Mouse (Mus musculus): ENCODE measurements around the gene Rpl36al. TPM values are rescaled to one million over a fixed set of nuclear protein-coding genes. Genes with fewer than 3 reads are reported as not detected.
A peak's percentile ranks its signal among the peaks of the same experiment; 100 is the strongest.
"Not testable (repeated sequence)": the region's sequence is repeated elsewhere in the genome, so short reads cannot be mapped to it uniquely, and the experiment has no call there.

Gene Rpl36al
- polyA plus RNA-seq, 1 experiment from 2014 or later, result 510 TPM

DNA sequence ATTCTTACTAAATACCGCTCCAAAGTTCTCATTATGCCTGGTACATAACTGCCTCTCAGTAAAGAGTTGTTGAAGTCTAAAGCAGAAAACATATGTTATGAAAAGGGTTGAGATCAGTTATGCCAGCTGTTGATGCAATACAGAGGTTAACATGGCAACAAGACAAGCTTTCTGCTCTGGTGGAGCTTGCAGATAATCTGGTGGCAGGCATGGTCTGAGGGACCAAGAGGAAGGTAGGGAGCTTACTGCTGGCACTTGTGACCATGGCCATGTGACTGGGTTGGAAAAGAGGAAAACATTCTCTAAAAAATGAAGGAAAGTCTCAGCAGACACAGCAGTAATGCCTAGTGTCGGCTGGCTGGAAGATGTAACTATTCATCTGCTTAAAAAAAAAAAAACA is 12.6 kb downstream of the Rpl36al start:
- ATAC-seq (no peak), DNase-seq (ENCODE audit: low spot score) (no peak)
- Histone ChIP-seq H3K4me1 (ENCODE audit: insufficient read depth, low read depth, low read length) (peaks cover 4% of the 10 kb centered on the region; the same call in 1 of the 2 replicates), H3K9me3 (ENCODE audit: low read length) (no peaks in the 10 kb centered on the region), H3K9ac (replicated peaks; ENCODE audit: low read depth) (no peak overlapping the region), H3K4me3 (ENCODE audit: low read depth, low read length) (no peak overlapping the region), H3K27me3 (replicated peaks; ENCODE audit: insufficient read depth, low read length) (no peaks in the 10 kb centered on the region), H3K4me2 (replicated peaks; ENCODE audit: low read depth, low read length) (no peak overlapping the region), H3K36me3 (ENCODE audit: insufficient read depth, low read length) (no peaks in the 10 kb centered on the region), H3K27ac (ENCODE audit: low read length) (no peak overlapping the region)
- TF ChIP-seq CTCF (IDR thresholded peaks at IDR 0.05), result no peak
- no peak for TF ChIP-seq EP300 (IDR thresholded peaks at IDR 0.05)
- WGBS, result 94% methylated on average over 2 of the region's 2 CpGs

- H3K27me3 ChIP-seq (replicated peaks; ENCODE audit: insufficient read depth, low read length), result no peaks in the 10 kb centered on the region
- H3K4me1 ChIP-seq (ENCODE audit: insufficient read depth, low read depth, low read length), result peaks cover 4% of the 10 kb centered on the region; the same call in 1 of the 2 replicates
- ATAC-seq, result peak; percentile 97
- peak; percentile 84 for DNase-seq (ENCODE audit: low spot score)
- H3K9me3 ChIP-seq (ENCODE audit: low read length), result no peaks in the 10 kb centered on the region
- TF ChIP-seq CTCF (IDR thresholded peaks at IDR 0.05) (no peak), EP300 (IDR thresholded peaks at IDR 0.05) (peak; percentile 94)
- H3K4me3 ChIP-seq (ENCODE audit: low read depth, low read length), result peak within 1 kb of the TSS; percentile 59
- peak within 1 kb of the TSS; percentile 92 for H3K4me2 ChIP-seq (replicated peaks; ENCODE audit: low read depth, low read length)
- H3K36me3 ChIP-seq (ENCODE audit: insufficient read depth, low read length), result no peaks in the 10 kb centered on the region
- peak within 1 kb of the TSS; percentile 66 for H3K27ac ChIP-seq (ENCODE audit: low read length)
- WGBS, result under 1% methylated on average over 36 of the region's 40 CpGs
- H3K9ac ChIP-seq (replicated peaks; ENCODE audit: low read depth), result peak within 1 kb of the TSS; percentile 76
These were observed 15.3 kb downstream of the Rpl36al start, which contains the start of gene Lrr1 for GRCm38 (mm10) chr12:69168461-69169106. Lrr1 (plus strand) TSS chr12:69168814.

- no peak for DNase-seq (ENCODE audit: low spot score)
- peak overlapping the region; percentile 59 for H3K4me3 ChIP-seq (ENCODE audit: low read depth, low read length)
- no peak overlapping the region for H3K27ac ChIP-seq (ENCODE audit: low read length)
- H3K9me3 ChIP-seq (ENCODE audit: low read length), result no peaks in the 10 kb centered on the region
- H3K4me2 ChIP-seq (replicated peaks; ENCODE audit: low read depth, low read length), result peak overlapping the region; percentile 92
- WGBS, result 5% methylated on average over 18 of the region's 18 CpGs
- peaks cover 4% of the 10 kb centered on the region; the same call in 1 of the 2 replicates for H3K4me1 ChIP-seq (ENCODE audit: insufficient read depth, low read depth, low read length)
- H3K9ac ChIP-seq (replicated peaks; ENCODE audit: low read depth), result peak overlapping the region; percentile 76
- TF ChIP-seq CTCF (IDR thresholded peaks at IDR 0.05) (no peak), EP300 (IDR thresholded peaks at IDR 0.05) (no peak)
- peak; percentile 8; the same call in 1 of the 2 replicates for ATAC-seq
- no peaks in the 10 kb centered on the region for H3K27me3 ChIP-seq (replicated peaks; ENCODE audit: insufficient read depth, low read length)
- H3K36me3 ChIP-seq (ENCODE audit: insufficient read depth, low read length), result no peaks in the 10 kb centered on the region
These were observed 16.0 kb downstream of the Rpl36al start for GRCm38 (mm10) chr12:69167656-69168460.

DNA sequence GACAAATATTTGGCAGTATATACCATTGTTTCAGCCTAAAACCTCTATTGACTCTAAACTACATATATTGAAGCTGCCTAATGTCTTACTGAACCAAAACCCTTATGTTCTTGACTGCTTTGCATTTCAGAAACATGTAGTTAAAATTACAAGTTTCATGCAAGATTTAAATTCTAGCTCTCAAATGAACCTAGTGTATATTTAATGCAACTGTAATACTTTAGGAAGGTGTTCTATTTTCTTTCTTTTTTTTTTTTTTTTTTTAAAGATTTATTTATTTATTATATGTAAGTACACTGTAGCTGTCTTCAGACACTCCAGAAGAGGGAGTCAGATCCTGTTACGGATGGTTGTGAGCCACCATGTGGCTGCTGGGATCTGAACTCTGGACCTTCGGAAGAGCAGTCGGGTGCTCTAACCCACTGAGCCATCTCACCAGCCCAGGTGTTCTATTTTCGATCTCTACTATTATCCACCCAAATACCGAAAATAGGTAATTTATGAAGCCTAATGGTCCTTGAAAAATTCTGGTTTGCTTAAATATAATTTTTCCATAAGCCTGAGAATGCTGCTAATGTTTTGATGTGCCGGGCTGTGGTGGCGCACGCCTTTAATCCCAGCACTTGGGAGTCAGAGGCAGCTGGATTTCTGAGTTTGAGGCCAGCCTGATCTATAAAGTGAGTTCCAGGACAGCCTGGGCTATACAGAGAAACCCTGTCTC is 16.9 kb downstream of the Rpl36al start:
- H3K27ac ChIP-seq (ENCODE audit: low read length); DNase-seq (ENCODE audit: low spot score); H3K4me2 ChIP-seq (replicated peaks; ENCODE audit: low read depth, low read length); H3K4me1 ChIP-seq (ENCODE audit: insufficient read depth, low read depth, low read length); H3K27me3 ChIP-seq (replicated peaks; ENCODE audit: insufficient read depth, low read length); H3K9me3 ChIP-seq (ENCODE audit: low read length); H3K36me3 ChIP-seq (ENCODE audit: insufficient read depth, low read length); H3K9ac ChIP-seq (replicated peaks; ENCODE audit: low read depth); ATAC-seq; H3K4me3 ChIP-seq (ENCODE audit: low read depth, low read length): not testable (repeated sequence)
- WGBS, result 72% methylated on average over 8 of the region's 8 CpGs

GRCm38 (mm10) chr12:69164904-69165303 is 19.0 kb downstream of the Rpl36al start:
- H3K27me3 ChIP-seq (replicated peaks; ENCODE audit: insufficient read depth, low read length), result no peaks in the 10 kb centered on the region
- H3K9me3 ChIP-seq (ENCODE audit: low read length), result no peaks in the 10 kb centered on the region
- DNase-seq (ENCODE audit: low spot score) (no peak), ATAC-seq (no peak)
- H3K4me2 ChIP-seq (replicated peaks; ENCODE audit: low read depth, low read length), result no peak overlapping the region
- H3K27ac ChIP-seq (ENCODE audit: low read length), result no peak overlapping the region
- H3K36me3 ChIP-seq (ENCODE audit: insufficient read depth, low read length), result no peaks in the 10 kb centered on the region
- no peak for TF ChIP-seq EP300 (IDR thresholded peaks at IDR 0.05)
- no peak for TF ChIP-seq CTCF (IDR thresholded peaks at IDR 0.05)
- WGBS, result 43% methylated on average over 3 of the region's 3 CpGs
- H3K9ac ChIP-seq (replicated peaks; ENCODE audit: low read depth), result no peak overlapping the region
- no peak overlapping the region for H3K4me3 ChIP-seq (ENCODE audit: low read depth, low read length)
- H3K4me1 ChIP-seq (ENCODE audit: insufficient read depth, low read depth, low read length), result peaks cover 4% of the 10 kb centered on the region; the same call in 1 of the 2 replicates

GRCm38 (mm10) chr12:69163586-69163985 is 20.3 kb downstream of the Rpl36al start:
- H3K9ac ChIP-seq (replicated peaks; ENCODE audit: low read depth); H3K9me3 ChIP-seq (ENCODE audit: low read length); H3K27ac ChIP-seq (ENCODE audit: low read length); H3K4me3 ChIP-seq (ENCODE audit: low read depth, low read length); ATAC-seq; H3K4me2 ChIP-seq (replicated peaks; ENCODE audit: low read depth, low read length); DNase-seq (ENCODE audit: low spot score); H3K4me1 ChIP-seq (ENCODE audit: insufficient read depth, low read depth, low read length); H3K27me3 ChIP-seq (replicated peaks; ENCODE audit: insufficient read depth, low read length); H3K36me3 ChIP-seq (ENCODE audit: insufficient read depth, low read length): not testable (repeated sequence)
- 86% methylated on average over 4 of the region's 4 CpGs for WGBS

- not testable (repeated sequence) for H3K9ac ChIP-seq (replicated peaks; ENCODE audit: low read depth); H3K36me3 ChIP-seq (ENCODE audit: insufficient read depth, low read length); H3K27ac ChIP-seq (ENCODE audit: low read length); H3K4me2 ChIP-seq (replicated peaks; ENCODE audit: low read depth, low read length); H3K9me3 ChIP-seq (ENCODE audit: low read length); H3K4me1 ChIP-seq (ENCODE audit: insufficient read depth, low read depth, low read length); H3K4me3 ChIP-seq (ENCODE audit: low read depth, low read length); H3K27me3 ChIP-seq (replicated peaks; ENCODE audit: insufficient read depth, low read length); DNase-seq (ENCODE audit: low spot score); ATAC-seq
- 71% methylated on average over 2 of the region's 2 CpGs for WGBS
These were observed 23.2 kb downstream of the Rpl36al start for GRCm38 (mm10) chr12:69160677-69161076.

Data from lung, postnatal 0 days (tissue).